Mouse (Mus musculus): Measurements from ENCODE around the gene Kmt2c.
A peak's percentile ranks its signal among the peaks of the same experiment; 100 is the strongest.
"Not testable (repeated sequence)": the region's sequence is repeated elsewhere in the genome, so short reads cannot be mapped to it uniquely, and the experiment has no call there.

Gene Kmt2c

DNA sequence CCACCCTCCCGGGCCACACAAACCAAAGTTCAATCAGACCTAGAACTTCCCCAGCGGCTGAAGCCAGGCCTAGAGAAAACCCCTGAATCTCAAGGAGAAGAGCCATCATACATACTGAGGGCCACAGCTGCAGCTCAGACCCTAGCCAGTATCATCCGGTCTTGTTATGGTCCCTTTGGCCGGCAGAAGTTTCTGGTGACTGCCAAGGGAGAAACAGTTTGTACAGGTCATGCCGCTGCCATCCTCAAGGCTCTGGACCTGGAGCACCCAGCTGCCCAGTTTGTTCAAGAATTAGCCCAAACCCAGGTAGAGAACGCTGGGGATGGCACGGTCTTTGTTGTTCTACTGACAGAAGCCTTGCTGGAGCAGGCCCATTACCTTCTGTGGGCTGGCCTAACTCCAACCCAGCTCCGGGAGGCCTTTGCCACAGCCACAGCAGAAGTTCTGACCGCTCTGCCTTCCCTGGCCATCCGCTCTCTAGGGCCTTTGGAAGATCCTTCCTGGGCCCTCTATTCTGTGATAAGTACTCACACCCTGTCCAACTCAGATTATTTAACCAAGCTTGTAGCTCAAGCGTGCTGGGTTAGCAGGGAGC lies 17.8 kb upstream of the Kmt2c start:
- DNase-seq (ENCODE audit: low spot score in 2 of 2): no peak

DNA sequence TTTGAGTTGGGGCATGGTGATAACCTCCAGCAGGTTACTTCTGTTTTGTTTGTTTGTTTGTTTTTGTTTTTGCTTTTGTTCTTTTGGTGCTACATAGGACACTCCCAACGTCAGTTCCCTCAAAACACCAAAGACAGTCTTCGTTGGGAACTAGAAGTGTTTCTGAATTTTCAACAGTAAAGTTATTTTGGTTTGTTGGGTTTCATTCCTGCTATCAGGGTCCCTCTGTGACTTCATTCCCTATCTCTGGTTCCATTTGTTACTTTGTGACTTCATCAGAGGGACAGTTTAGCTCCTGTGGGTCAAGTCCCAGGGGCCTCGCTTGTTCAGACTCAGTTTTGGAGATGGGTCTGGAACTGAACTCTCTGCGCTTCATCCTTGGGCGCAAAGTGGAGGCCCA lies 17.2 kb upstream of the Kmt2c start, which contains the start of gene Cct8l1:
Gene Cct8l1 (plus strand): TSS at position 301 of the 400 bp plus-strand sequence.
- DNase-seq (ENCODE audit: low spot score in 2 of 2): no peak

DNA sequence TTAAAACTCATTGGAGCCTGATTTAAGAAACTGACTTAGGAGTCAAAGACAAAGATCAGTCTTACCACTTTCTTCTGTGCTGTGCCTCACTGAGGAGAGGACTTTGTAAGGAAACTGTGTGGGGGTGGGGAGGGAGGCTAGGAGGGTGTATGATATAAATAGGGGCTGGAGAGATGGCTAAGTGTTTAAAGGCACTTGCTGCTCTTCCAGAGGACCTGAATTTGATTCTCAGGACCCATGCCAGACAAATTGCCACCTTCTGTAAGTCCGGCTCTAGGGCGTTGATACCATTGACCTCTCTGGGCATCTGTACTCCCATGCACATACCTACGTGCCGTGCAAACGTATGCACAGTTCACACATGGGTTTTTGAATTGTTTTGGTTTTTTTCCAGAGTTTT lies 7.5 kb upstream of the Kmt2c start:
- DNase-seq (ENCODE audit: low spot score in 2 of 2): no peak

DNA sequence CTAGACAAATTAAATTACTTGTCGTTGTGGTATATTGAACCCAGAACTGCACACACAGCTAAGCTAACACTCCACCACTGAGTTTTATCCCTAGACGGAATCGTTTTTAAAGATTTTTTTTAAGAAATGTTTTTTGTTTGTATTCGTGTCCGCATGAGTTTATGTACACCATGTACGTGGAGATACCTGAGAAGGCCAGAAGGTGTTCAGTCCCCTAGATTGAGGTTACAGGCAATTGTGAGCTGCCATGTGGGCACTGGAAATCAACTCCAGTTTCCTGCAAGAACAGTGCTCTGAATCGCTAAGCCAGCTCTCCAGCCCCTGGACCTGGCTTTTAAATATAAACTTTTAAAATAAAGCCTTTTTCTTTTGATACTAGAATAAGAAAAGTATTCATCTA lies 2.1 kb upstream of the Kmt2c start:
- no peak for DNase-seq (ENCODE audit: low spot score in 2 of 2)

DNA sequence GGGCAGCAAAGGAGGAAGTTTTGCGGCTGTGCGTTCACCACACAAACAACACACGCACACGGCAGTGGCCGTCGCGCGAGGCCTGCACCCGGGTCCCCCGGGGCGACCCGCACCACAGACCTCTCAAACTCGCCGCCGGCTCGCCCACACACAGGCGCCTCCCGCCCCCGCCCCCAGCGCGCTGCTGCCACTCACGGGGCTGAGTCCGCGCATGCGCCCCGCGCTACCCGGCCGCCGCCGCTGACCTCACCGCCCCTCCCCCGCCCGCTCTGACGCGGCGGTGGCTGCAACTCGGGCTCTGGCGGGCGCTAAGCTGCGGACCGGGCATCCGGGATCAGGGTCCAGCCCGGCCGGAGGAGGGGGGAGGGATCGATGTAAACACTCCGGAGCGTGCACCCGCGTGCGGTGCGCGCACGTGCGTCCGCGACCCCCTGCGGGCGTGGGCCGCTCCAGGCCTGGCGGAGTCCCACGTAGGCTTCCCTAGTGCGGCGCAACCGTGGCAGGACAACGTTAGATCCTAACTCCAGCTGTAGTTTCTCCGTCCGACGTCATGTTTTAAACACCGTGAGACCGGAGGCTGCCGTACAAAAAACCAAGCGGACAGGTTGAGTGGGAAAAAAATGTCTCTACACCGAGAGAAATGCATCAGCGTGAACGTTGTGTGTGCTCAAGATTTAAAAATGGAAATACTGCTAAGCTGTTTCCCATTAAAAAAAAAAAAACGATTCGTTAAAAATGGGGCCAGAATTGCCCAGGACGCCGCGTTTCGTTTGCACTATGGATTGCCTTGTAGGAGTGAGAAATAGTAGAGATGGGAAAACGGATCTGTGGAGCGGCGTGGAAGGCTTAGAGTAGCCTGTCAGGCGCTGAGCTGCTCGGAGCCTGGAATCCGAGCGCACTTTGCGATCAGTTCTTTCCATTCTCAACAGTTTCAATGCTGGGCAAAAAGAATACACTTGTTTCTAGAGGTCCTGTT lies 1.1 kb upstream of the Kmt2c start:
- DNase-seq (ENCODE audit: low spot score in 2 of 2): peak; percentile 97

DNA sequence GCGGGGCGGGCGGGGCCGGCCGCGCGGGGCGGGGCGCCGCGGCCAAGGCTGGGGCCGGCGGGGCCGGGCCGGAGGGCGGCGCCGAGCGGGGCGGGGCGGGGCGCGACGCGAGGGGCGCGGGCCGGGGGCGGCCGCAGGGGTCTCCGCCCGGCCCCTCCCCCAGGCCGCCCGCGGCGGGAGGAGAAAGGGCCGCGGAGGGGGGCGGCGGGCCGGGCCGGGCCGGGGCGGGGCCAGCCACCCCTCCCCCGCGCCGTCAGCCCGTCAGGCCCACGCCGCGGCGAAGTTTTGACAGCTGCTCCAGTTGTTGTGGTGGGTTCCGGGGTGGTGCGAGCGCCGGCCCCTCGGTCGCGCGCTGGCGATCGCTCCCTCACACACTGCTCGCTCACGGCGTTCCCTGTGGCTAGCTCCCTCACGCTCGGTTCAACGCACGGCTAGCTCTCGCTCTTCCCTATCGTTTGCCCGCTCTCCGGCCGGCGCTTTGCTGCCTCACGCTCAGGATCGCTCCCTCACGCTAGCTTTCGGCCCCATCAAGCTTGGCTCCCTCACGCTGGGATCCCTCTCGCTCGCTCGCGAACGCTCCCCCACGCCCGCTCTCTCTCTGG lies 339 bp upstream of the Kmt2c start:
- DNase-seq (ENCODE audit: low spot score in 2 of 2): peak; percentile 75 to 76

DNA sequence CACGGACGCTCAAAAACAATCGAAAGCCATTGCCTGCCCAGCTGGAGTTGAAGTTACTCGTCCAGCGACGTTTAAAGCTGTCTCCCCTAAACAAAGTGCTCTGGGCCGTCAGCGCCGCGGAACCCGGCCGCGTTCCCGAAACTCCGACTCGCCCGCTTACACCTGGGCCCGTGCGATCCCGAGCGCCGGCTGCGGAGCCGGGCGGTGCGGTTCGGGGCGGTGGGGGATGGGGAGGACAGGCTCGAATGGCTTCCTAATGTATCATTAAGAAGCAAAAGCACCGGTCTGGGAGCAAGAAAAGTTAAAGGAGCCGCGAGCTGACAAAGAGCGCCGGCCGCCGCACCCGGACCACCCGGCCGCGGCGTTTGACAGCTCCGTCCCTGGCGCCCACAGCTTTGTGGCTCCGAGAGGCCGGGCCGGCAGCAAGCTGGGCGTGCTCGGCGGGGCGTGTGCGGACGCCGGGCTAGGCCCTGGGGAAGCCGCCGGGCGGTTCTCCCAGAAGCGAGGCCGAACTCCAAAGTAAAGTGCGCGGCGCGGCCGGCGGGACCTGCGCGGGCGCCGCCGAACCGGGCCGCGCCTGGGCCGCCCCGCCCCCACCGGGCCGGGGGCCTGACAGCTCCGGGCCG lies 750 bp downstream of the Kmt2c start:
- peak in 1 of 2 experiments; percentile 55 for DNase-seq (ENCODE audit: low spot score in 2 of 2)

DNA sequence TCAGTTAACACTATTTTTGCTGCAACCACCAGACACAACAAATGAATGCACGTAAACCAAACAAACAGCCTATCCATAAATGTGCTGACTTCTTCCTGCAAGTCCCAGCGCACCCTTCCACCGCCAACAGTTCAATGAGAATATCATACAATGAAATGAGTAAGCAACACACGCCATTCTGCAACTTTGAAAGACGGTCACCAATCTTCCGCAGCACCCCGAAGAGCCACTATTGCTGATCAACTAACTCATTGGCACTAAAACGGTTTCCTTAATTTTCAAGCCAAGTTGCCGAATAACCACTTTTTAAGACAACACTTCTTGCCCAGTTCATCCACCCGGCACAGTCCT lies 1.2 kb downstream of the Kmt2c start:
- DNase-seq (ENCODE audit: low spot score in 2 of 2): peak in 1 of 2 experiments; percentile 2

DNA sequence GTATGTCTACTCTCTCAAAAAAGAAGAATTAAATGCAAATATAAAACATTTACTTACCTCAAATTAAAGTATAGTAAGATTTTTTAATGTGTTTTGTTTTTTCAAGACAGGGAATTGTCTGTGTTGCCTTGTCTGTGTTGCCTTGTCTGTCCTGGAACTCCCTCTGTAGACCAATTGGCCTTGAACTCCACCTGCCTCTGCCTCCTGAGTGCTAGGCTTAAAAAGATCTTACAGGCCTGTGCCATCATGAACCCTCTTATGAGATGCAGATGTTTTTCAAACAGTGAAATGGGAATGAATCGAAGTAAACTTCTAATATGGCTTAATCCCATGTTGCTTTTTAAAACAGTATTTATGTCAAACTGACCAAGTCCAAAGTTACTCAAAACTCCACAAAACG lies 1.9 kb downstream of the Kmt2c start:
- no peak for DNase-seq (ENCODE audit: low spot score in 2 of 2)

DNA sequence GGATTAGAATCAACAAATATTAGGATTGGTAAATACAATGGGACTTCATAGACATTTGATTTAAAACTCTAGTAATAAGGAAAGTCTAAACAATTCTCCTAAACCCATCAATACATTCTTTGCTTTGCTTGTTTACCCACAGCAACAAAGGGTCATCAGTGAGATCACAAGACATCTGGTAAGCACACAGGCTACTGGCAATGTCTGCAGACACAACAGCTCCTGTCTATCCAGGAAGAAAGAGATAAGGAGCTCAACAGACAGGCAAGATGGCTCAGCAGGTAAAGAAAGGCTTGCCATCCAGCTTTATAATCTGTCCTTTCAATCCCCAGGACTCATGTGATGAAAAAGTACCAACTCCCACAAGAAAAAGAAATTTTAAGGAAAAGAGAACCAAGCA lies 19.7 kb downstream of the Kmt2c start:
- DNase-seq (ENCODE audit: low spot score in 2 of 2): no peak

DNA sequence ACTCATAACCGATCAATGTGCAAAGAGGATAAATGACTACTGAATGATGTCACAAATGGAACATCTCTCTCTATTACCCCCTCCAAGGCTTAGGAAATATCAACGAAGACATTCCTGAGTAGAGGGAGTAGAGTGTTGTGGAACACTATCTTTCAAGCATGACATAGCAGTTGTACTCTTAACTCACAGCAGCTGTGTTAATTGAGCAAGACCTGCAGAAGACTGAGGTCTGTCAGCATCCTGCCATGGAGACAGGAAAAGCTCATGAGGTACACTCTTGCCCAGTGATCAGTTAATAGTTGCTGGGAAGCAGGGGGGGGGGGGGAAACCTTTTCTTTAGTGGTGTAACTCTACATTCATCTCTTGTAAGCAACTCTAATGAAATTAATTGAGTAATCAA lies 22.8 kb downstream of the Kmt2c start:
- no peak for DNase-seq (ENCODE audit: low spot score in 2 of 2)

DNA sequence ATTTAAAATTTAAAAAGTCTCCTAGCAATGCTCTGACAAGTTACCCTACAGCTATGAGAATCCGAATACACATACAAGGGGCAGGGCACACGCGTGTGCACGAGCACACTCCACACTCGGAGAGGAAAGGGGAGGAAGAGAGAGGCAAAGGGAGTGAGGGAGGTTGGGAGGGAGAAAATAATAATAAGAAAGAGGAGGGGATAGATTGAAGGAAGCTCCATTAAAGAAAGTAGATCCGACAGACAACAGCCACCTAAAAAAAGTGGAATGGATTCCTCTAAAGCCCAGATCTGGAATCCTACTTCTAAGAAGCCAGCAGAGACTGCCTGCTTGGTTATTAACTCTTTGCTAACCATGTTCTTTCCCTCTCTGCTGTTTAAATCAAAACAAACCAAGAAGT lies 26.5 kb downstream of the Kmt2c start:
- DNase-seq (ENCODE audit: low spot score in 2 of 2): peak in 1 of 2 experiments; percentile 15

DNA sequence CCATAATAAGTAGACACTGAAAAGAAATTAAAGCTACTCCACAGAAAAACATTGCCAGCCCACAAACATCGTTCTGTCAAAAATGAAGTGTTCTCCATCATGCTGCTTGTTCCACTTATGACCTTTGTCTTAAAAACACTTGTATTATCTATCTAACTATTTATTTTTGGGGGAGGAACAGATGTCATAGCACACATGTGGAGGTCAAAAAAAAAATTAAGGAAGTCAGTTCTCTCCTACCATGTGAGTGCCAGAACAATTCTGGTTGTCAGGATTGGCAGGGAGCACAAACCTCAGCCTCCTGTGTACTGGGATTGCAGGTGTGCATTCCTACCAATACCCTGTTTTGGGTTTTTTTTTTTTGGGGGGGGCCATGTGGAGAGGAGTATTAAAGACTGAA lies 36.6 kb downstream of the Kmt2c start:
- DNase-seq (ENCODE audit: low spot score in 2 of 2): no peak

DNA sequence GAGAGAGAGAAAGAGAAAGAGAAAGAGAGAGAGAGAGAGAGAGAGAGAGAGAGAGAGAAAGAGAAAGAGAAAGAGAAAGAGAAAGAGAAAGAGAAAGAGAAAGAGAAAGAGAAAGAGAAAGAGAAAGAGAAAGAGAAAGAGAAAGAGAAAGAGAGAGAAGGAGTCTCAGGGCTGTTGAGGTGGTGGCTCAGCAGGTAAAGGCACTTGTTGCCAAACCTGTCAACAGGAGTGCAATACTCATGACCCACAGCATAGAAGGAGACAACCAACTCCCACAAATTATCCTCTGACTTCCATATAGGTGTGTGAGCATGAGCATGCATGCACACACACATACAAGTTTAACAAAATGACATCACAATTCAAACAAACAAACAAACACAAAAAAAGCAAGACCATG lies 43.2 kb downstream of the Kmt2c start:
- DNase-seq (ENCODE audit: low spot score in 2 of 2): not testable (repeated sequence)

DNA sequence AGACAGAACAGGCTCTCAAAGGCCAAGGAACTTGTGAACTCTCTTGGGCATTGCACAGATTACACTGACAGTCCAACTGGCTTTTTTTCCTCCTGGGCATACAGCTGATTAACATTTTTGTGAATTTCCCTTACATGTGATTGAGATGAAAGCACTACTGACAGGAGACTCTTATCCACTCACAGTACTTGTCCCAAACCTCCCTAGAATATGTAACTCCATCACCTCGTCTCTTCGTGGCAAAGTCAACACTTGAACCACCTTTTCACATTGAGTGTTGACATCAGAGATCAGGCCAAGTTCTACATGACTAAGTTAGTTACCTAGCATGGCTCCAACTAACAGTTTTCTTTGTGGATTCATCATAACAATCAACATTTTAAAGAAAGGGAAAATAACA lies 45.9 kb downstream of the Kmt2c start:
- DNase-seq (ENCODE audit: low spot score in 2 of 2): no peak

DNA sequence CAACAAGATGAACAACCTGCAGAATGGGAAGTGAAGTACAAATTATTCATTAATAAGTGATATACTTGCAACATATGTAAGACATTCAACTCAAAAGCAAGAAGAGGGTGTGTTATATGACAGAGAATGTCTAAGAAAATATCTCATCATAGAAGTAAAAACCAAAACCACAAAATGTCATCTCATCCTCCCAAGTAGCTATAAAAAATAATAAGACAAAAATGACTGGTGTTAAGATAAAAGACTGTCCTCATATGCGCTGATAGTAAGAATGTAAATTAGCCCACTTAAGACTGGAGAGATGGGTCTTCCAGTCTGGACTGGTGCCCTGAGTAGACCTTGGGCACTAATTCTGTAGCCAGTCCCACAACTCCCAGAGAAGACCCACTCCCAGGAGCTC lies 61.1 kb downstream of the Kmt2c start:
- DNase-seq (ENCODE audit: low spot score in 2 of 2): no peak

DNA sequence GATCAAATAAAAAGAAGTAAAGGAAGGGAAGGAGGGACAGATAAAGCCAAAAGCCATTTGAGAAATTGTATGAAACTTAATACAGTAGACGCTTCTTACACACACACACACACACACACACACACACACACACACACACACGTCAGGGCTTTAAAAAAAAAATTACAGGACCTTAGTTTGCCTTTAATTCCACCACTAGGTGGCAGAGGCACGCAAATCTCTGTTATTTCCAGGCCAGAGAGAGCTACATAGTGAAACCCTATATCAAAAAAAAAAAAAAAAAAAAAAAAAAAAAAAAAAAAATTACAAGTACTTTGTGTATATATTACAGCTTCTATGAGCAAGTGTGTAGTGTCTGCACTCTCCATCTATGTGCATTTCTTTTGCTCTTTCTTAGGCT lies 62.5 kb downstream of the Kmt2c start:
- DNase-seq (ENCODE audit: low spot score in 2 of 2): peak in 1 of 2 experiments; percentile 43

DNA sequence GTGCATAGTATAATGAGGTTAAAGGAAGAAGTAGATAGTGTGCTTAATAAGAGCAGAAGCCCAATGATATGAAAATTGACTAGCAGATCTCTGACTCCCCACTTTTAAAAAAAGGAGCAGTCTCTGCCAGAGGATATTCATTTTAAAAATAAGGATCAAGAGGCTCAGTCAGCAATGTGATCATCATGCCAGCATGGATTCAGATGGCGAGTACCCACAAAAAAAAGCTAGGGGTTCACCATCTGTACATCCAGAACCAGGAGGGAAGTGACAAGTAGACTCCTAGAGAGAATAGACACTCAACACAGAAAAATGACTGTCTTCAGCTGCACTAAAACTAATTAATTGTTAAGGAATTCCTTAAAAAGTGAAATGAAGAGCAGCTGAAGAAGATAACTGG lies 76.0 kb downstream of the Kmt2c start:
- DNase-seq (ENCODE audit: low spot score in 2 of 2): no peak

DNA sequence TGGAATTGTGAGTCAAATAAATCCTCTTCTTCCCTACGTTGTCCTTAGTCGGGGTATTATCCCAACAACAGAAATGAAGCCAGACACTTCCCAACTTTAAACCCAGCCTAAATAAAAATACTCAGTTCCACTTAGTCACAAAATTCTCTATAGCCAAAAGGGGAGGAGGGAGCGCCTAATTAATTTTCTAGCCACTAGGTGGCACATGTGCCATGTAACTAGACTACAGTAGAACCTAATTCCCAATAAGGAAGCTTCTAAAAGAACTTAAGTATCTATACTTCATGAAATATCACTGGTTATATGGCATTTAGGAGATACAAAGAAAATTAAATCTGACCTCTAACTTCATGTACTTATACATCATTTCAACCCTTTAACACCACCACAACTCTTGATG lies 78.0 kb downstream of the Kmt2c start:
- DNase-seq (ENCODE audit: low spot score in 2 of 2): peak; percentile 16 to 70

DNA sequence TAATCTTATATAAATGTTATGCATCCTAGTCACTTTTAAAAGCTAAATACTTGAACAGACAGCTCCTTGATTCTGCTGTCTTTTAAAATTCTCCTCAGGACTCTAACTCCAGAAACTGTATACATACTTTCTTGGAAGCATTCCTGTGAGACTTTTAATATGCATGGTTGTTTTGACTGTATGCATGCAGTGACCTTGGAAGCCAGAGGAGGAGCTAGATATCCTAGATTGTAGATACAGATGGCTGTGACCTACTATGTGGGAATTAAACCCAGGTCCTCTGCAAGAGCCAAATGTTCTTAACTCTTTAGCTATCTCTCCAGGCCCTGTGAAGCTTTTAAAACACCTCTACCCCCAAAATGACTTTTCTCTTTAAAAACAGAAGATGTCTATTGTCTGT lies 83.2 kb downstream of the Kmt2c start:
- DNase-seq (ENCODE audit: low spot score in 2 of 2): no peak

DNA sequence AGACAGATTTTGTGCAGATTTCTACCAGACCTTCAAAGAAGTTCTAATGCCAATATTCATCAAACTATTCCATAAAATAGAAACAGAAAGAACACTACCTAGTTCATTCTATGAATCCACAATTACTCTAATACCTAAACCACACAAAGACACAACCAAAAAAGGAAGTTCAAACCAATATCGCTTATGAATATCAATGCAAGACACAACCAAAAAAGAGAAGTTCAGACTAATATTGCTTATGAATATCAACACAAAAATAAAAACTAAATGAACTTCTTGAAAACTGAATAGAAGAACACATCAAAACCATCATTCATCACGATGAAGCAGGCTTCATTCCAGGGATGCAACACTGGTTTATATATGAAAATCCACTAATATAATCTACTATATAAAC lies 101.9 kb downstream of the Kmt2c start:
- no peak for DNase-seq (ENCODE audit: low spot score in 2 of 2)

DNA sequence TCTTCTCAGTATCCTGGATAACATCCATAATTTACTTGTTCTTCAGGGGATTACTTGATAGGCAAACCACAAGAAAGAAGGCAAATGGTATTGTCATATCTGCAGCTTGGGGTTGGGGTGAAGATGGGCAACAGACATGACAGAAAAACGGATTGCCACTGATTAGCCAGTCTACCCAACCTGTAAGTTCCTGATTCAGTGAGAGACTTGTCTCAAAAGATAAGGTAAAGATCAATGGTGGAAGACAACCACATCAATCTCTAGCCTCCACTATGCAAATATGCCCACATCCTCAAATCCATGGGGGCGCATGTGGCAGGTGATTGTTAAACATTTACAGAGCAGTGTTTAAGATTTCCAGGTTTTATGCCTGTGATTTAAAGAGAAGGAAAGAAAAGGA lies 105.9 kb downstream of the Kmt2c start:
- DNase-seq (ENCODE audit: low spot score in 2 of 2): no peak

Data from heart, adult 9 months (tissue).